Mouse (Mus musculus): ENCODE measurements around the gene Tango2. TPM values are rescaled to one million over a fixed set of nuclear protein-coding genes. Genes with fewer than 3 reads are reported as not detected.

Tango2 gene
- polyA plus RNA-seq, 1 experiment from 2014 or later, result 20.4 TPM

GRCm38 (mm10) chr16:18386451-18386850 lies 38.5 kb upstream of the Tango2 start:
- Histone ChIP-seq H3K4me3 (ENCODE audit: low read depth, low read length) (no peak overlapping the region), H3K9me3 (replicated peaks; ENCODE audit: control insufficient read depth, low read length) (no peaks in the 10 kb centered on the region), H3K36me3 (replicated peaks; ENCODE audit: control insufficient read depth, insufficient read depth, low read depth, low read length) (no peaks in the 10 kb centered on the region), H3K27me3 (ENCODE audit: control insufficient read depth, insufficient read depth, low read length) (no peaks in the 10 kb centered on the region), H3K9ac (replicated peaks; ENCODE audit: low read length) (no peak overlapping the region), H3K27ac (replicated peaks; ENCODE audit: low read depth, low read length) (no peak overlapping the region), H3K4me1 (ENCODE audit: control insufficient read depth, insufficient read depth, low read length) (no peaks in the 10 kb centered on the region; the same call in none of the 2 replicates), H3K4me2 (ENCODE audit: low read depth, low read length) (no peak overlapping the region)
- DNase-seq (ENCODE audit: low spot score) (no peak), ATAC-seq (replicated peaks; ENCODE audit: insufficient number of reproducible peaks, low FRiP score, low TSS enrichment, low read depth) (no peak)
- WGBS, result 79% methylated on average over 7 of the region's 7 CpGs

DNA sequence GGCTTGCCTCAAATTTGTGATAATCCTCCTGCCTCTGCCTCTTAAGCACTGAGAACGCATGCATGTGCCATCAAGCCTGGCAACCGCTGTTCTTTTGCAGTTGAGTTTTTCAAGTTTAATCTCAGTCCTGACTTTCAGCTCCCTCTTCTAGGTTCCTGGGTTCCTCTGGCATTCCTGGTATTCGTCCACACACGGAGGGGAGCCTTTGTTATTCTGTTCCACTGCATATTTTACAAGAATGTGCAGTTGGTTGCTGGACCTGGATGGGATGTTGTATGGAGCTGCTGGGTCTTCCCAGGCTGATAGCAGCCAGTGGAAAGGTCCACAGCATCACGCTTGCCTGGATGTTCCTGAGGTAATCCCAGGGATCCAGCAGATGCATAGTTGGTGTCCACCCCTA lies 37.5 kb upstream of the Tango2 start:
- 70% methylated on average over 5 of the region's 5 CpGs for WGBS
- Histone ChIP-seq H3K9me3 (replicated peaks; ENCODE audit: control insufficient read depth, low read length) (no peaks in the 10 kb centered on the region), H3K27me3 (ENCODE audit: control insufficient read depth, insufficient read depth, low read length) (no peaks in the 10 kb centered on the region), H3K4me3 (ENCODE audit: low read depth, low read length) (no peak overlapping the region), H3K27ac (replicated peaks; ENCODE audit: low read depth, low read length) (no peak overlapping the region), H3K4me1 (ENCODE audit: control insufficient read depth, insufficient read depth, low read length) (no peaks in the 10 kb centered on the region; the same call in none of the 2 replicates), H3K9ac (replicated peaks; ENCODE audit: low read length) (no peak overlapping the region), H3K36me3 (replicated peaks; ENCODE audit: control insufficient read depth, insufficient read depth, low read depth, low read length) (no peaks in the 10 kb centered on the region), H3K4me2 (ENCODE audit: low read depth, low read length) (no peak overlapping the region)
- DNase-seq (ENCODE audit: low spot score), result no peak
- ATAC-seq (replicated peaks; ENCODE audit: insufficient number of reproducible peaks, low FRiP score, low TSS enrichment, low read depth), result no peak

- WGBS, result 64% methylated on average over 8 of the region's 8 CpGs
- Histone ChIP-seq H3K4me2 (ENCODE audit: low read depth, low read length) (no peak overlapping the region), H3K9ac (replicated peaks; ENCODE audit: low read length) (no peak overlapping the region), H3K9me3 (replicated peaks; ENCODE audit: control insufficient read depth, low read length) (no peaks in the 10 kb centered on the region), H3K4me1 (ENCODE audit: control insufficient read depth, insufficient read depth, low read length) (no peaks in the 10 kb centered on the region; the same call in none of the 2 replicates), H3K27me3 (ENCODE audit: control insufficient read depth, insufficient read depth, low read length) (no peaks in the 10 kb centered on the region), H3K27ac (replicated peaks; ENCODE audit: low read depth, low read length) (no peak overlapping the region), H3K36me3 (replicated peaks; ENCODE audit: control insufficient read depth, insufficient read depth, low read depth, low read length) (no peaks in the 10 kb centered on the region), H3K4me3 (ENCODE audit: low read depth, low read length) (no peak overlapping the region)
- no peak for DNase-seq (ENCODE audit: low spot score)
- no peak for ATAC-seq (replicated peaks; ENCODE audit: insufficient number of reproducible peaks, low FRiP score, low TSS enrichment, low read depth)
These were observed 36.8 kb upstream of the Tango2 start for GRCm38 (mm10) chr16:18384659-18385058.

- no peaks in the 10 kb centered on the region for H3K27me3 ChIP-seq (ENCODE audit: control insufficient read depth, insufficient read depth, low read length)
- no peak for DNase-seq (ENCODE audit: low spot score)
- H3K9me3 ChIP-seq (replicated peaks; ENCODE audit: control insufficient read depth, low read length), result no peaks in the 10 kb centered on the region
- H3K4me2 ChIP-seq (ENCODE audit: low read depth, low read length), result no peak overlapping the region
- no peaks in the 10 kb centered on the region for H3K36me3 ChIP-seq (replicated peaks; ENCODE audit: control insufficient read depth, insufficient read depth, low read depth, low read length)
- H3K27ac ChIP-seq (replicated peaks; ENCODE audit: low read depth, low read length), result no peak overlapping the region
- no peaks in the 10 kb centered on the region; the same call in none of the 2 replicates for H3K4me1 ChIP-seq (ENCODE audit: control insufficient read depth, insufficient read depth, low read length)
- peak overlapping the region; percentile 34; the same call in 1 of the 2 replicates for H3K9ac ChIP-seq (replicated peaks; ENCODE audit: low read length)
- WGBS, result 67% methylated on average over 7 of the region's 7 CpGs
- no peak for ATAC-seq (replicated peaks; ENCODE audit: insufficient number of reproducible peaks, low FRiP score, low TSS enrichment, low read depth)
- H3K4me3 ChIP-seq (ENCODE audit: low read depth, low read length), result no peak overlapping the region
These were observed 36.3 kb upstream of the Tango2 start for GRCm38 (mm10) chr16:18384211-18384610.

- no peak overlapping the region for H3K4me3 ChIP-seq (ENCODE audit: low read depth, low read length)
- DNase-seq (ENCODE audit: low spot score) (no peak), ATAC-seq (replicated peaks; ENCODE audit: insufficient number of reproducible peaks, low FRiP score, low TSS enrichment, low read depth) (no peak)
- no peak overlapping the region for H3K4me2 ChIP-seq (ENCODE audit: low read depth, low read length)
- peak overlapping the region; percentile 34; the same call in 1 of the 2 replicates for H3K9ac ChIP-seq (replicated peaks; ENCODE audit: low read length)
- H3K9me3 ChIP-seq (replicated peaks; ENCODE audit: control insufficient read depth, low read length), result no peaks in the 10 kb centered on the region
- H3K4me1 ChIP-seq (ENCODE audit: control insufficient read depth, insufficient read depth, low read length), result no peaks in the 10 kb centered on the region; the same call in none of the 2 replicates
- H3K36me3 ChIP-seq (replicated peaks; ENCODE audit: control insufficient read depth, insufficient read depth, low read depth, low read length), result no peaks in the 10 kb centered on the region
- H3K27me3 ChIP-seq (ENCODE audit: control insufficient read depth, insufficient read depth, low read length), result no peaks in the 10 kb centered on the region
- H3K27ac ChIP-seq (replicated peaks; ENCODE audit: low read depth, low read length), result no peak overlapping the region
- WGBS, result 3% methylated on average over 3 of the region's 3 CpGs
These were observed 35.9 kb upstream of the Tango2 start for GRCm38 (mm10) chr16:18383756-18384155.

DNA sequence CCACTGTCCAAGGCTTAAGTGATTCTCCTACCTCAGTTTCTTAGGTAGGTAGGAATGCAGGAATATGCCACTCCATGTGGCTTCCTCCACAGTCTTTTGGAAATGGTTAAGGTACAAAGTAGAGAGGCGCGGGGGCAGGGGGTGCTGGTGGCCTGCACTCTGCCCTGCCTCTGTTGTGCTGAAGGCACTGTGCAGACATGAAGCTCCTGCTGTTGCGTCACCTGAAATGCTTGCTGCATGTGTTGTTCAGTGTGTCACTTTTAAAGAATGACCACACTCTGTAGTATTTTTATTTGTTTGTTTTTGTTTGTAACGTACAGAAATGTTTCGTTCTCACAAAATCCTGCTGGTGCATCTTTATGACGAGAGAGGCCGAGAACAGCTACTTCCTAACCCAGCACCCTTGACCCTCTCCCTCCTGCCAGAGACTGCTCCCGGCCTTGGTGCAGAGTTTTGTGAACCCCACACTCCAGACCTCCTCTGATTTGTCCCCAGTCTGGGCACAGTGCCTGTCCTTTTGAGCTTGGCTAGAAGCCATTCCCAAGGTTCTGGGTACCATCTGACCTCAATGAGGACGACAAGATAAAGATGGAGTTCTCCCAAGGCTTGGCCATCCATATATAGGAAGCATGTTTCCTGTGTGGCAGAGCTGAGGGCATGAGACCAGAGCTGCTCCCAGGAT lies 35.3 kb upstream of the Tango2 start:
- no peaks in the 10 kb centered on the region for H3K36me3 ChIP-seq (replicated peaks; ENCODE audit: control insufficient read depth, insufficient read depth, low read depth, low read length)
- DNase-seq (ENCODE audit: low spot score) (no peak), ATAC-seq (replicated peaks; ENCODE audit: insufficient number of reproducible peaks, low FRiP score, low TSS enrichment, low read depth) (no peak)
- no peaks in the 10 kb centered on the region for H3K27me3 ChIP-seq (ENCODE audit: control insufficient read depth, insufficient read depth, low read length)
- H3K4me3 ChIP-seq (ENCODE audit: low read depth, low read length), result no peak overlapping the region
- WGBS, result 63% methylated on average over 9 of the region's 9 CpGs
- no peak overlapping the region; the same call in 1 of the 2 replicates for H3K27ac ChIP-seq (replicated peaks; ENCODE audit: low read depth, low read length)
- no peak overlapping the region for H3K9ac ChIP-seq (replicated peaks; ENCODE audit: low read length)
- H3K4me2 ChIP-seq (ENCODE audit: low read depth, low read length), result no peak overlapping the region
- H3K4me1 ChIP-seq (ENCODE audit: control insufficient read depth, insufficient read depth, low read length), result no peaks in the 10 kb centered on the region; the same call in 1 of the 2 replicates
- no peaks in the 10 kb centered on the region for H3K9me3 ChIP-seq (replicated peaks; ENCODE audit: control insufficient read depth, low read length)

- H3K9me3 ChIP-seq (replicated peaks; ENCODE audit: control insufficient read depth, low read length), result no peaks in the 10 kb centered on the region
- peak; percentile 80 for DNase-seq (ENCODE audit: low spot score)
- 0 out of 2 replicates have a peak overlapping the region, but pooled peaks have one; percentile 38 for H3K27ac ChIP-seq (replicated peaks; ENCODE audit: low read depth, low read length)
- no peaks in the 10 kb centered on the region for H3K36me3 ChIP-seq (replicated peaks; ENCODE audit: control insufficient read depth, insufficient read depth, low read depth, low read length)
- no peak overlapping the region for H3K4me2 ChIP-seq (ENCODE audit: low read depth, low read length)
- no peaks in the 10 kb centered on the region; the same call in 1 of the 2 replicates for H3K4me1 ChIP-seq (ENCODE audit: control insufficient read depth, insufficient read depth, low read length)
- no peak overlapping the region for H3K4me3 ChIP-seq (ENCODE audit: low read depth, low read length)
- no peak overlapping the region; the same call in 1 of the 2 replicates for H3K9ac ChIP-seq (replicated peaks; ENCODE audit: low read length)
- no peaks in the 10 kb centered on the region for H3K27me3 ChIP-seq (ENCODE audit: control insufficient read depth, insufficient read depth, low read length)
- 45% methylated on average over 6 of the region's 6 CpGs for WGBS
- ATAC-seq (replicated peaks; ENCODE audit: insufficient number of reproducible peaks, low FRiP score, low TSS enrichment, low read depth), result peak; percentile 50
These were observed 33.8 kb upstream of the Tango2 start for GRCm38 (mm10) chr16:18381621-18382258.

GRCm38 (mm10) chr16:18380495-18381063 lies 32.7 kb upstream of the Tango2 start:
- H3K36me3 ChIP-seq (replicated peaks; ENCODE audit: control insufficient read depth, insufficient read depth, low read depth, low read length), result no peaks in the 10 kb centered on the region
- H3K4me2 ChIP-seq (ENCODE audit: low read depth, low read length), result no peak overlapping the region
- 24% methylated on average over 6 of the region's 6 CpGs for WGBS
- no peaks in the 10 kb centered on the region for H3K9me3 ChIP-seq (replicated peaks; ENCODE audit: control insufficient read depth, low read length)
- no peaks in the 10 kb centered on the region; the same call in 1 of the 2 replicates for H3K4me1 ChIP-seq (ENCODE audit: control insufficient read depth, insufficient read depth, low read length)
- H3K9ac ChIP-seq (replicated peaks; ENCODE audit: low read length), result no peak overlapping the region
- peak; percentile 66 for ATAC-seq (replicated peaks; ENCODE audit: insufficient number of reproducible peaks, low FRiP score, low TSS enrichment, low read depth)
- peak; percentile 70 for DNase-seq (ENCODE audit: low spot score)
- no peaks in the 10 kb centered on the region for H3K27me3 ChIP-seq (ENCODE audit: control insufficient read depth, insufficient read depth, low read length)
- H3K4me3 ChIP-seq (ENCODE audit: low read depth, low read length), result no peak overlapping the region
- no peak overlapping the region; the same call in 1 of the 2 replicates for H3K27ac ChIP-seq (replicated peaks; ENCODE audit: low read depth, low read length)

Measured in embryonic facial prominence, embryonic 11.5 days (tissue).